Mouse (Mus musculus): ENCODE measurements around the gene Gm9747.

DNA sequence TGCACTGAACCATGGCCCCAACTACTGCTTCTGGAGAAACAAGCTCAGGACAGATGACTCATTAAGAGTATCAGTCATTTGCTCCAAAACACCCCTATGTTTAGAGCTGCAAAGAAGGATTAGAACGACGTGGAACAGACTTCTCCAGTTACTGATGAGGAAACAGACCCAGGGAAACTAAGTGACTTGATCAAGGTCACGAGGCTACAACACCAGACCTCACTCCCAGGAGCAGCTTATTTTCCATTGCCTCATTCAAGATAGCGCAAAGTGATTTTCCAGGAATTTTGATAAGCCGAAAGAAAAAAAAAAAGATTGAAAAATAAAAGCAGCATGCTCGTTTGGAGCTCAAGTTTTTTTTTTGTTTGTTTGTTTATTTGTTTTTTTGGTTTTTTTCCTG lies 48.9 kb downstream of the Gm9747 start:
- TF ChIP-seq EP300 (optimal IDR thresholded peaks at IDR 0.05) (no peak), CTCF (IDR thresholded peaks at IDR 0.05; ENCODE audit: low read depth) (no peak)
